Mouse (Mus musculus) kidney, postnatal 4 days (tissue): ENCODE data around the gene Taf3.
A peak's percentile ranks its signal among the peaks of the same experiment; 100 is the strongest.

ENCODE experiments used
- DNase-seq, 2 experiments: peaks; one replicate each; pipeline ENCODE4 v3.0.0; 2021; ENCODE audit warnings: mixed read lengths in 2 of 2

Taf3 gene

GRCm38 (mm10) chr2:9875220-9875619 lies 173.2 kb downstream of the Taf3 start:
- DNase-seq = no peak

- DNase-seq = peak in 1 of 2 experiments; percentile 24
These were observed 173.8 kb downstream of the Taf3 start for GRCm38 (mm10) chr2:9874467-9875219.

DNA sequence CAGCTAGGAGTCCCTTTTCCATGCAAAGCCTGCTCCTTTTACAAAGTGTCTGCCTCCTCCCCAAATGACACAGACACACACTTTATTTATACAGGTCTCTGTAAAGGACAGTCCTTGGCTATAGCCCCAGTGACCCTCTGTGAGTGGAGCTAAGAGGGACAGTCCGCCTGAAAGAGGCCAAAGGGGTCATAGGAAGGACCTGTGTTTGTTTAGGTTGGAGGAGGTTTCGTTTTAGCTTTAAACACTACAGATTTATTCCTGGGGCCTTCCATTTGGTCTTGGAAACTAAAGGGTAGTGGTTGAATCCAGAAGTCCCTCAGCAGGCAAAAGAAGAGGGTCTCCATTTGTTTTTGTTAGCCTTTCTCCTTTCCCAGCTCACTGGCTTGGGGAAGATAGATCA lies 174.6 kb downstream of the Taf3 start:
- DNase-seq = no peak

DNA sequence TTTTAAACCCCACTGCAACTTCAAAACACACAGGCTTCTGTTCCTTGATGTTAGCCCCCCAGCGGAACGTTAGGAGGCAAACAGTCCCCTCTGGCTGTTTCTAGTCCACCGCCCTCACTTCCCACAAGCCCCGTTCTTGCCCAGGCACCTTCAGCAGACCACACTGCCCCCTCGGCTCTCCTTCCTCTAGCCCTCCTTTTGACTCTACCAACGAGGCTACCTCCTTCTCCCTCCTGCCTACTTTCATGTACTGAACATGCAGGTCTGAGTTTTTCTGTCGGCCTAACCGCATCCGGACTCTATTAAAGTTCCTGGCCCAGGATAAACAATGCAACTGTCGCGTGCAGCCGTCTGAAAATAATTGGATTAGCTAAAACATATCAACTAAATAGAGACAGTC lies 175.7 kb downstream of the Taf3 start:
- peak in 1 of 2 experiments; percentile 18 for DNase-seq

DNA sequence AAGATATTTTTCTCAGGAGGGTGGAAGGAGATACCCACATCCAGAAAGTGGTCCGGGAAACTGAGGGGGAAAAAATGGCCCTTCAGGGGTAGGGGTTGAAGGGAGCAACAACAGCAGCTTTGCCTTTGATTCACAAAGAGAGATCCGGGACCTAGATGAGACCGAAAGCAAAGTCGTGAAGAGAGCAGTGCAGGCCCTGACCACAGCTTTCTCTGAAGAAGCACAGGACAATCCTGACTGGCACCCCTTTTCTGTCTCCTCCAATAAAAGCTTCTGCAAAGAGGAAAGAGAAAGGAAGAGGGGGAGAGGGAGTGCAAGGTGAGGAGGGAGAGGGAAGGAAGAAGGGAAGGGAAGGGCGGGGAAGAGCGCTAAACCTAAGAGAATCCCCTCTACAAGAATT lies 176.6 kb downstream of the Taf3 start:
- DNase-seq = no peak

- DNase-seq = no peak
These were observed 177.2 kb downstream of the Taf3 start for GRCm38 (mm10) chr2:9871141-9871716.

DNA sequence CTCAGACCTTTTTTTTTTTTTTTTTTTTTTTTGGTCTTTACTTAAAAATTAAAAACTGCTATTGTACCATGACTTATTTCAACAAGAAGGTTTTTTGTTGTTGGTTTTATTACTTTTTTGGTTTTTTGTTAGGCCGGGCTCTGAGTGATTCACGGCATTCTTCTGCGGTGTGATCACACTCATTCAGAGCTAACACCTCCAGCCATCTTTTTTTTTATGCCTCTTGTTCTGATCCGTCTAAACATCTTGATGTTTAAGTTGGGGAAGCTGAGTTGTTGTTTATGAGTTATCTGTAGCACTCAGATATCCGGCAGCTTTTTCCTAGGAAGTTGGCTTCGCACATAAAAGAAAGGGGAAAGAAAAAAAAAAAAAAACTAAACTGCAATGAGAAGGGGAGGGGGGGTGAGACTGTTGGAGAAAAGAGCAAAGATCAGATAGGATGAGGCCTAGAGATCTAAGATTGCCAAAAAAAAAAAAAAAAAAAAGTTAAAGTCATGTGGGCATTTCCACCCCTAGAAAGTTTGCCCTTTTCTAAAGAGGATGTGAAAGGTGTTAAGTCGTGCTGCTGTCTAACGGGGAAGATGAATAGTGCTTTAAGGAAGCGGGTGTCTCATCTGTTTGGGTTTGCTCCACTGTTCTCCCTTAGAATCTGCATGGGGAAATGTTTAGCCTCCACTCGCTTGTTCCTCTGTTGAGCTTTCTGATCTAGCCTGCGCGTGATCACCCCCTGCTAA lies 181.1 kb downstream of the Taf3 start:
- DNase-seq = no peak
